Comparison of ENCODE assay signal across 13 mouse cellular contexts in the genomic region with DNA sequence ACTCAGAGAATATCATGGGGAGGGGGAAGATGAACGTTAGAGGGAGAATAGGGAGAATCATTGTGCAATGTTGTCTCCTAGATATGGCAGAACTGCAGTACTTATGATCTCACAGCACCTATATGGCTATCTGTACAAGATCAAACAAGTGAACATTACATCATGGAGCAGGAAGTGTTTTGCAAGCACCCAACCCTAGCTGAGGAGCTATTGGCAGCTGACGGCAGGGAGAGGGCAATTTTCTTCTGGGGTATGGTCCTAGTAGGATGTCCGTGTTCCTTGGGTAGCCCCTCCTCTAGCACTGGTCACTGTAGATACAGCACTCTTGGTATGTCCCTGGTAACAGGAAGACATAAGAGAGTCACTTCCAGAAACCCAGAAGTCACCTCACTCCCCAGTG. TPM values are rescaled to one million over a fixed set of nuclear protein-coding genes. Genes with fewer than 3 reads are reported as not detected.
DNase-seq lines count a peak whose midpoint lies in the region; ATAC-seq and TF ChIP-seq lines count a peak whose summit lies in the region.
"Had no signal": no experiment of that assay in that cellular context is flagged by ENCODE, and none has a peak within 500 bp of the region (broad histone marks: within the 10 kb centered on the region; RNA-seq: fewer than 3 reads in every experiment).

No protein-coding gene starts in this region.

- H3K27me3 ChIP-seq in heart, postnatal 0 days (ENCODE audit: control insufficient read depth, insufficient read depth, low read length): no peaks in the 10 kb centered on the region
- no peaks in the 10 kb centered on the region for H3K27me3 ChIP-seq in intestine, embryonic 16.5 days (replicated peaks; ENCODE audit: control insufficient read depth, insufficient read depth, low read length)
- H3K27me3 ChIP-seq: heart, embryonic 12.5 days; hindbrain, embryonic 15.5 days had no signal

- H3K4me3 ChIP-seq in heart, postnatal 0 days (ENCODE audit: low read depth, low read length): no peak overlapping the region
- H3K4me3 ChIP-seq in intestine, embryonic 16.5 days (ENCODE audit: low read length): no peak overlapping the region
- H3K4me3 ChIP-seq: heart, embryonic 12.5 days; hindbrain, embryonic 15.5 days had no signal

- 57% methylated on average over 3 of the region's 3 CpGs for WGBS in heart, postnatal 0 days
- 55% methylated on average over 3 of the region's 3 CpGs for WGBS in intestine, embryonic 16.5 days

- peaks cover 26% of the 10 kb centered on the region for H3K36me3 ChIP-seq in heart, postnatal 0 days (replicated peaks; ENCODE audit: control insufficient read depth, insufficient read depth, low read length)
- H3K36me3 ChIP-seq in intestine, embryonic 16.5 days (ENCODE audit: control insufficient read depth, insufficient read depth, low read length): no peaks in the 10 kb centered on the region
- H3K36me3 ChIP-seq: hindbrain, embryonic 15.5 days had no signal

- H3K4me2 ChIP-seq in heart, postnatal 0 days (ENCODE audit: low read depth, low read length): no peak overlapping the region
- H3K4me2 ChIP-seq in intestine, embryonic 16.5 days (ENCODE audit: low read depth, low read length): peak overlapping the region; percentile 26; the same call in 1 of the 2 replicates
- H3K4me2 ChIP-seq: heart, embryonic 12.5 days; hindbrain, embryonic 15.5 days; lung, embryonic 14.5 days had no signal

- intact Hi-C loops in heart, postnatal 25 days (cut with DNase I): no loop called here

- no peak for DNase-seq in heart, postnatal 0 days (ENCODE audit: low spot score)
- no peak for DNase-seq in heart, postnatal 25 days (ENCODE audit: low spot score)
- DNase-seq in adrenal gland, adult 18-20 months (ENCODE audit: low spot score in 2 of 2): no peak
- DNase-seq in adrenal gland, postnatal 10 days: no peak
- DNase-seq: cerebellum, adult 11 months; lung, embryonic 14.5 days; midbrain, embryonic 14.5 days; thymus, adult 18-20 months had no signal

- peak overlapping the region; percentile 40; the same call in 1 of the 2 replicates for H3K27ac ChIP-seq in heart, postnatal 0 days (ENCODE audit: low read depth)
- peak overlapping the region; percentile 89 for H3K27ac ChIP-seq in intestine, embryonic 16.5 days (ENCODE audit: low read length)
- H3K27ac ChIP-seq: hindbrain, embryonic 15.5 days had no signal

- H3K4me1 ChIP-seq in heart, postnatal 0 days (ENCODE audit: control insufficient read depth, insufficient read depth): peaks cover 16% of the 10 kb centered on the region
- peaks cover 12% of the 10 kb centered on the region for H3K4me1 ChIP-seq in intestine, embryonic 16.5 days (ENCODE audit: control insufficient read depth, insufficient read depth, low read length)

- ATAC-seq in heart, postnatal 0 days (ENCODE audit: insufficient read depth, low read depth): no peak; the same call in 1 of the 2 replicates
- ATAC-seq in CD4-positive, CD25-positive, alpha-beta regulatory T cell, adult 4 months: peak; percentile 80
- ATAC-seq in intestine, embryonic 16.5 days: peak; percentile 81
- ATAC-seq in neutrophil, adult 5-6 weeks (ENCODE audit: extremely low read depth, insufficient number of reproducible peaks, low FRiP score, poor library complexity, severe bottlenecking): peak; percentile 32; the same call in 1 of the 2 replicates

- TF ChIP-seq EP300 in heart, postnatal 0 days (IDR thresholded peaks at IDR 0.05; ENCODE audit: low read depth): no peak

- H3K9ac ChIP-seq in heart, postnatal 0 days (replicated peaks; ENCODE audit: low read depth, low read length): no peak overlapping the region
- H3K9ac ChIP-seq in intestine, embryonic 16.5 days (ENCODE audit: low read depth, low read length): 0 out of 2 replicates have a peak overlapping the region, but pooled peaks have one; percentile 27
- H3K9ac ChIP-seq: heart, embryonic 12.5 days; hindbrain, embryonic 15.5 days; lung, embryonic 14.5 days had no signal

- no peaks in the 10 kb centered on the region for H3K9me3 ChIP-seq in heart, postnatal 0 days (replicated peaks; ENCODE audit: control insufficient read depth, low read length)
- no peaks in the 10 kb centered on the region for H3K9me3 ChIP-seq in intestine, embryonic 16.5 days (ENCODE audit: control insufficient read depth, low read length)
- H3K9me3 ChIP-seq: heart, embryonic 12.5 days; hindbrain, embryonic 15.5 days had no signal

- no peak for TF ChIP-seq CTCF in heart, postnatal 0 days (IDR thresholded peaks at IDR 0.05; ENCODE audit: low read depth)

RNA-seq across cellular contexts. Expression of a gene that starts 17.4 kb away (rescaled TPM):
- 8.6 and 21.3 TPM in 2 replicates for total RNA-seq in heart, postnatal 0 days (2014; rRNA removed; ENCODE audit: low replicate concordance)
- polyA plus RNA-seq in heart, postnatal 0 days (2015; fragmentation: Nextera tagmentation; extraction: Ambion mirVana): 13.5 and 17.4 TPM in 2 replicates
- 10 to 100 TPM; 18.2 to 19.1 TPM for total RNA-seq in heart, postnatal 25 days (2021)
- polyA plus RNA-seq in CD4-positive, CD25-positive, alpha-beta regulatory T cell, adult 4 months (2017; shearing (Covaris generic)): 10 to 100 TPM; 30.0 to 36.1 TPM
- polyA plus RNA-seq in intestine, embryonic 16.5 days (2015; fragmentation: Nextera tagmentation; extraction: Ambion mirVana): 21.9 and 24.9 TPM in 2 replicates
- 34.1 and 34.7 TPM in 2 replicates for total RNA-seq in neutrophil, adult 5-6 weeks (2017)
- total RNA-seq in adrenal gland, adult 18-20 months (2021): 10 to 100 TPM; 15.3 to 19.1 TPM
- total RNA-seq in adrenal gland, postnatal 10 days (2021): 10 to 100 TPM; 15.9 to 21.8 TPM
